Mouse (Mus musculus) lung, embryonic 15.5 days (tissue): ENCODE results near the gene Trabd2b. TPM values are rescaled to one million over a fixed set of nuclear protein-coding genes. Genes with fewer than 3 reads are reported as not detected.

Experiments used
- ATAC-seq: fragments of 200-750 bp; cut with Nextera tagmentation; 2 replicates; pipeline ENCODE4 v1.8.0; 2017; ENCODE audit warnings: moderate number of reproducible peaks, borderline replicate concordance; ENCODE audit not compliant: low FRiP score, low TSS enrichment; ENCODE audit errors: extremely low read depth
- H3K27ac ChIP-seq: fragments of 300-500 bp; sonication (generic); 2 replicates; pipeline ENCODE4 v1.5.1; 2015; ENCODE audit warnings: moderate library complexity, mild to moderate bottlenecking, inconsistent platforms
- H3K27me3 ChIP-seq: fragments of 300-500 bp; sonication (generic); 2 replicates; pipeline ENCODE4 v1.6.1; 2015; ENCODE audit warnings: inconsistent platforms
- H3K36me3 ChIP-seq: fragments of 300-500 bp; sonication (generic); 2 replicates; pipeline ENCODE4 v1.6.1; 2015; ENCODE audit warnings: inconsistent platforms
- H3K4me1 ChIP-seq: fragments of 300-500 bp; sonication (generic); 2 replicates; pipeline ENCODE4 v1.6.1; 2015; ENCODE audit warnings: inconsistent platforms
- H3K4me2 ChIP-seq: fragments of 300-500 bp; sonication (generic); 2 replicates; pipeline ENCODE4 v1.6.1; 2015; ENCODE audit warnings: inconsistent platforms, mild to moderate bottlenecking, moderate library complexity
- H3K4me3 ChIP-seq: fragments of 300-500 bp; sonication (generic); 2 replicates; pipeline ENCODE4 v1.5.1; 2015; ENCODE audit warnings: mild to moderate bottlenecking, inconsistent platforms
- H3K9ac ChIP-seq: fragments of 300-500 bp; sonication (generic); 2 replicates; pipeline ENCODE4 v1.6.1; 2015; ENCODE audit warnings: inconsistent platforms
- H3K9me3 ChIP-seq: fragments of 300-500 bp; sonication (generic); 2 replicates; pipeline ENCODE4 v1.6.1; 2016; ENCODE audit warnings: inconsistent platforms
- WGBS: fragments of 180-500 bp; shearing (Covaris S2); methylation state at CpG from one replicate; pipeline ENCODE4 v1.1.7; 2015; 5-methylcytosine and 5-hydroxymethylcytosine counted together
- polyA plus RNA-seq: library from polyadenylated mRNA; unstranded; fragments of >200 nt; fragmentation: Nextera tagmentation; extraction: Ambion mirVana; gene quantifications from 2 replicates; pipeline ENCODE4 v1.2.1, GENCODE M21; 2015

Trabd2b gene
- polyA plus RNA-seq = 4.4 and 5.1 TPM in 2 replicates

GRCm38 (mm10) chr4:114406355-114407101 is at the start of gene Trabd2b:
TSS of gene Trabd2b (plus strand) at chr4:114406724.
- H3K4me3 ChIP-seq = peak within 1 kb of the TSS; percentile 86
- WGBS = 1% methylated on average over 49 of the region's 61 CpGs
- H3K27me3 ChIP-seq = peaks cover 27% of the 10 kb centered on the region

DNA sequence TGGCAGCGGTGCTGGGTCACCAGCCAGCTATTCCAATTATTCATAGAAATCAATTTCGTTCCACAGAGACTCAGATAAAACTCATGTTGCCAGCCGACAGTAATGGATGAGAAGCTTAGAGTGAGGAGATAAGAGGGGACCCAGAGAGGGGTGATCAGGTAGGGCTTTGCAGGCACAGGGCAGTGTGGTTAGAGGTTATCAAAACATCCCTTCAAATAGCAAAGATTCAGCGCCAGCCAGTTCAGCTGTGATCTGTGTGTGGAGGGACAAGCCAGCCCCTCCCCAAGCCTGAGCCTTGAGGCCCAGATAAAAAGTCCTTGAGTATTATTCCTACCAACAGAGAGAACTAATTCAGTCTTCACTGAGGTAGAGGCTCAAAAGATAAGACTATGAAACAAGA is 49.1 kb upstream of the Trabd2b start:
- ATAC-seq = no peak
- no peaks in the 10 kb centered on the region for H3K36me3 ChIP-seq
- no peak overlapping the region for H3K9ac ChIP-seq
- H3K9me3 ChIP-seq = no peaks in the 10 kb centered on the region
- WGBS = 23% methylated on average over 4 of the region's 4 CpGs
- H3K27me3 ChIP-seq = no peaks in the 10 kb centered on the region
- no peak overlapping the region for H3K4me3 ChIP-seq
- H3K4me1 ChIP-seq = no peaks in the 10 kb centered on the region
- no peak overlapping the region for H3K4me2 ChIP-seq
- H3K27ac ChIP-seq = no peak overlapping the region

More at GRCm38 (mm10) chr4:114406355-114407101, at the start of gene Trabd2b:
- peak; percentile 53 for ATAC-seq
- Histone ChIP-seq H3K9me3 (no peaks in the 10 kb centered on the region), H3K4me2 (peak within 1 kb of the TSS; percentile 97), H3K9ac (peak within 1 kb of the TSS; percentile 75), H3K4me1 (peaks cover 27% of the 10 kb centered on the region), H3K27ac (peak within 1 kb of the TSS; percentile 98), H3K36me3 (0 out of 2 replicates have a peak, but pooled peaks cover 2% of the 10 kb centered on the region)

DNA sequence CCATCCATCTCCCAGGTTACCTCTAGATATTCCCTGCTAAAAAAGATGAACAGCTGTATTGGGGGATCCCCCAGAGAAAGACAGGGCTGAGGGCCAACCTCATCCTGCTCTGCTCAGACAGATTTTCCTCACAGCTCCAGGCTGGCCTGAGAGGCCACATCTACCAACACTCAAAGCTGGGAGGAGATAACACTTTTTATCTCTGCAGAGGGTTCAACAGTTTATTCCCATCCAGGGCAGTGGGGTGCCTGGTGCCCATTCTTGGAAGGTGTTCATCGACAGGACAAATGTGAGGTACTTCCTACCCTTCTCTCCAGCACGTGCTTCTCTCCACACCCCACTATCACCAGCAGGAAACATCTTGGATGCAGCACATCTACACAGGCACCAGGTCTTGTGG is 47.6 kb upstream of the Trabd2b start:
- Histone ChIP-seq H3K9ac (no peak overlapping the region), H3K27ac (no peak overlapping the region), H3K4me2 (no peak overlapping the region), H3K4me3 (no peak overlapping the region), H3K27me3 (no peaks in the 10 kb centered on the region), H3K36me3 (no peaks in the 10 kb centered on the region), H3K4me1 (no peaks in the 10 kb centered on the region), H3K9me3 (no peaks in the 10 kb centered on the region)
- 41% methylated on average over 2 of the region's 2 CpGs for WGBS
- ATAC-seq = 0 out of 2 replicates have a peak, but pooled peaks have one; percentile 16

GRCm38 (mm10) chr4:114359818-114360217 is 46.7 kb upstream of the Trabd2b start:
- Histone ChIP-seq H3K9ac (no peak overlapping the region), H3K36me3 (no peaks in the 10 kb centered on the region), H3K27ac (no peak overlapping the region), H3K4me2 (no peak overlapping the region), H3K27me3 (no peaks in the 10 kb centered on the region), H3K4me3 (no peak overlapping the region), H3K4me1 (peaks cover 3% of the 10 kb centered on the region), H3K9me3 (no peaks in the 10 kb centered on the region)
- ATAC-seq = 0 out of 2 replicates have a peak, but pooled peaks have one; percentile 6
- WGBS = 72% methylated on average over 1 of the region's 1 CpGs

GRCm38 (mm10) chr4:114361336-114361735 is 45.2 kb upstream of the Trabd2b start:
- WGBS = 87% methylated on average over 2 of the region's 2 CpGs
- Histone ChIP-seq H3K9ac (no peak overlapping the region), H3K4me1 (peaks cover 9% of the 10 kb centered on the region), H3K9me3 (no peaks in the 10 kb centered on the region), H3K4me3 (no peak overlapping the region), H3K27ac (no peak overlapping the region), H3K36me3 (no peaks in the 10 kb centered on the region), H3K4me2 (no peak overlapping the region), H3K27me3 (no peaks in the 10 kb centered on the region)
- ATAC-seq = no peak

DNA sequence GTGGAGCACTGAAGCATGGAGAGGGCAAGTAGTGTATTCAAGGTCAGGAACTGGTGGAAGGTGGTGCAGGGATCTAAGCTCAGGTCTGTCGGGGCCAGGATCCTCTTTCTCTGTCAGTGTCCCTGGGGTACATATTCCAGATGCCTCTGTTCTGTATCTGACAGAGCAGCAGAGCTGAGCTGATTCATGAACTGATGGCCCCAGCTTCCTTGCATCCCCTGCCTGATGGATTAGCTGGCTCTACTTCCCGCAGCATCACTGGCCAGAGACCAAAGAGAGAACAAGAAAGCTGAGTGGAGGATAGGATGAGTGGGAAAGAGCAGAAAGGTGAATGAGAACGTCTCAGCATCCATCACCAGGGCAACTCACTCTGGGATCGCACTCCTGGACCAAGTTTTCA is 41.5 kb upstream of the Trabd2b start:
- no peaks in the 10 kb centered on the region for H3K36me3 ChIP-seq
- H3K9ac ChIP-seq = no peak overlapping the region
- 42% methylated on average over 4 of the region's 4 CpGs for WGBS
- H3K4me3 ChIP-seq = no peak overlapping the region
- no peaks in the 10 kb centered on the region for H3K9me3 ChIP-seq
- peak; percentile 59; the same call in 1 of the 2 replicates for ATAC-seq
- H3K4me1 ChIP-seq = peaks cover 31% of the 10 kb centered on the region
- peak overlapping the region; percentile 19; the same call in 1 of the 2 replicates for H3K27ac ChIP-seq
- no peaks in the 10 kb centered on the region for H3K27me3 ChIP-seq
- H3K4me2 ChIP-seq = no peak overlapping the region

- peak; percentile 81 for ATAC-seq
Observed at GRCm38 (mm10) chr4:114365595-114365994, 40.9 kb upstream of the Trabd2b start.

GRCm38 (mm10) chr4:114367005-114367404 is 39.5 kb upstream of the Trabd2b start:
- Histone ChIP-seq H3K36me3 (no peaks in the 10 kb centered on the region), H3K4me2 (no peak overlapping the region), H3K4me3 (no peak overlapping the region), H3K9me3 (no peaks in the 10 kb centered on the region), H3K9ac (no peak overlapping the region), H3K4me1 (peaks cover 37% of the 10 kb centered on the region), H3K27me3 (no peaks in the 10 kb centered on the region), H3K27ac (peak overlapping the region; percentile 69; the same call in 1 of the 2 replicates)
- 59% methylated on average over 2 of the region's 2 CpGs for WGBS
- ATAC-seq = no peak

More at GRCm38 (mm10) chr4:114365595-114365994, 40.9 kb upstream of the Trabd2b start:
- Histone ChIP-seq H3K27me3 (no peaks in the 10 kb centered on the region), H3K9ac (no peak overlapping the region), H3K4me1 (peaks cover 32% of the 10 kb centered on the region), H3K27ac (peak overlapping the region; percentile 54), H3K4me3 (no peak overlapping the region), H3K4me2 (no peak overlapping the region), H3K9me3 (no peaks in the 10 kb centered on the region), H3K36me3 (no peaks in the 10 kb centered on the region)

DNA sequence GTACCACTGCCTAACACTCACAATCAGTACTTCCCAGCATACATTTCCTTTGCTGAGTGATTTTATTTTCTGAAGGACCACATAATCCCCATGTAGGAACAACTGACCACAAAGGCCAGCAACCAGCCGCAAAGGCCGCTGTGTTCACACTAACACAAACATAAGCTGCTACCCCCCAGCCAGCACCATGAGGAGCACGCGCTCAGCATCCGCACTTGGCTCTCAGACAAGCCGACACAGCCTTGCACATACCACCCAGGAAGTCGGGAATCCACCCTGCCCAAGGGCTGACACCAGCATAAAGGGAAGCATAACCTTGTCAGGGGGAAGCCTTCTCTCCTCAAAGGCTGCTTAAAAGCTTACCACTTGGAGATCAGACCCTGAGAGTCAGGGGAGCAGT is 38.7 kb upstream of the Trabd2b start:
- H3K9ac ChIP-seq = no peak overlapping the region
- H3K27ac ChIP-seq = peak overlapping the region; percentile 69
- no peaks in the 10 kb centered on the region for H3K36me3 ChIP-seq
- H3K4me2 ChIP-seq = no peak overlapping the region; the same call in 1 of the 2 replicates
- H3K4me1 ChIP-seq = peaks cover 37% of the 10 kb centered on the region
- no peaks in the 10 kb centered on the region for H3K27me3 ChIP-seq
- no peaks in the 10 kb centered on the region for H3K9me3 ChIP-seq
- no peak overlapping the region for H3K4me3 ChIP-seq
- WGBS = 20% methylated on average over 7 of the region's 7 CpGs
- ATAC-seq = peak; percentile 78; the same call in 1 of the 2 replicates

DNA sequence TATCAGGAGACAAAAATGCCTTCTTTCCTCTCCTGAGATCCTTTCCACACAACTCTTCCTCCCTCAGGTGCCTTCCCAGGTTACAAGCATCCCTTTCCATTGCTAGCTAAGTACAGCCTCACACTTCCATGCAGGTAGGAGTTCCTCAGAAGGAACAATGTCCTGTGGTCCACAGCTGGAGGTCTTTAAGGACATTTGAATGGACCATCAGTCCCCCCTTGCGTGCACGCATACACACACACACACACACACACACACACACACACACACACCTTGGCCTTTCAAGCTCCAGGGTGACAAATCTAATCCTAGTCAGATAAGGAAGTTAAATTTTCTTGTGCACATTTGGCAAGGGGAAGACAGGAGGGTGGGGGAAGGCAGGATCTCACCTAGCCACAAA is 36.9 kb upstream of the Trabd2b start:
- Histone ChIP-seq H3K36me3 (no peaks in the 10 kb centered on the region), H3K9me3 (no peaks in the 10 kb centered on the region), H3K4me2 (no peak overlapping the region), H3K27ac (no peak overlapping the region), H3K9ac (no peak overlapping the region), H3K4me3 (no peak overlapping the region), H3K27me3 (no peaks in the 10 kb centered on the region), H3K4me1 (peaks cover 36% of the 10 kb centered on the region)
- WGBS = 61% methylated on average over 2 of the region's 2 CpGs
- no peak for ATAC-seq

GRCm38 (mm10) chr4:114370935-114371715 is 35.4 kb upstream of the Trabd2b start:
- no peaks in the 10 kb centered on the region for H3K36me3 ChIP-seq
- no peaks in the 10 kb centered on the region for H3K9me3 ChIP-seq
- H3K4me1 ChIP-seq = peaks cover 28% of the 10 kb centered on the region
- H3K9ac ChIP-seq = no peak overlapping the region
- ATAC-seq = no peak
- H3K4me3 ChIP-seq = no peak overlapping the region
- H3K4me2 ChIP-seq = no peak overlapping the region
- H3K27me3 ChIP-seq = no peaks in the 10 kb centered on the region
- no peak overlapping the region for H3K27ac ChIP-seq

- Histone ChIP-seq H3K36me3 (no peaks in the 10 kb centered on the region), H3K9me3 (no peaks in the 10 kb centered on the region), H3K4me2 (no peak overlapping the region), H3K9ac (no peak overlapping the region), H3K4me3 (no peak overlapping the region), H3K27me3 (no peaks in the 10 kb centered on the region), H3K27ac (no peak overlapping the region), H3K4me1 (peaks cover 14% of the 10 kb centered on the region)
- WGBS = 63% methylated on average over 3 of the region's 3 CpGs
- no peak for ATAC-seq
Observed at GRCm38 (mm10) chr4:114372699-114373098, 33.8 kb upstream of the Trabd2b start.
